Mouse (Mus musculus): ENCODE data around the gene Ptprd. TPM values are rescaled to one million over a fixed set of nuclear protein-coding genes. Genes with fewer than 3 reads are reported as not detected.

Gene Ptprd
- polyA plus RNA-seq, 1 experiment: 118 TPM

DNA sequence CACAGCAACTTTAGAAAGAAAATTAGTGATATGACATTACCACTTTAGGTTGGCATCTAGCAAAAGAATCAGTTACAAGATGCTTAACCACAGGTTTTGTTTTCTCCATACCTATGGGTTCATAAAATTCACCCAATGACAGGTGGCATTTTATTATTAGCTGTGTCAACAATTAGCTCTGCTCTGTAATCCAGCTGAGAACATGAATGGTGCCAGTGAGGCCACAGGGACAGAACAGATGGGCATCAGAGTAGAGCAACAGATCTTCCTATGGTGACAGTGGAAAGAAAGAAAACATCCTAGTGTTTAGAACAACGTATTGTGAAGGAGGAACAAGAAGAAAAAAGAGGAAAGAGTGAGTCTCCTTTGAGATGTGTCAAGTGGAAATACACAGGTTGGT, 973.6 kb downstream of the Ptprd start:
- DNase-seq (ENCODE audit: low read depth): no peak
- TF ChIP-seq CTCF (IDR thresholded peaks at IDR 0.05; ENCODE audit: borderline replicate concordance, extremely low read depth, insufficient read depth, insufficient read length): no peak

DNA sequence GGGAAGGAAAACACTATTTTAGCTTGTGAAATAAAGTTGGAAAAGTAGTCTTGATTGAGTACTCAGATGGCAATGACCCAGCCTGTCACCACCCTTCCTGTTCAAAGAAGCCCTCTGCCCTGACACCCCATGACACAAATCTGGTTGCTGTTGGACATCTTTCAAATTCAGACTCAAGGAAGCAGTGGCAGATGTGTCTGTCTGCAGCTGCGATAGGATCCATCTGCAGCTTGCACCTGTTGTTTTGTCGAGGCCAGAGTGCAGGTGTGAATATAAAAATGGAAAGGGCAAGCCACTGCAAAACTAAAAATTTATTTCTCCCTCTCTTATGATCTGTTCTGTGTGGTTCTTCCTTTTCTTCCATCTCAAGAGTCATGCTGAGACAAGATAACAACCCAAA, 978.5 kb downstream of the Ptprd start:
- peak; percentile 15 for DNase-seq (ENCODE audit: low read depth)
- TF ChIP-seq POLR2A (IDR thresholded peaks at IDR 0.05; ENCODE audit: borderline replicate concordance, extremely low read depth, insufficient read depth, insufficient read length, poor library complexity, severe bottlenecking): no peak
- TF ChIP-seq CTCF (IDR thresholded peaks at IDR 0.05; ENCODE audit: borderline replicate concordance, extremely low read depth, insufficient read depth, insufficient read length): no peak

DNA sequence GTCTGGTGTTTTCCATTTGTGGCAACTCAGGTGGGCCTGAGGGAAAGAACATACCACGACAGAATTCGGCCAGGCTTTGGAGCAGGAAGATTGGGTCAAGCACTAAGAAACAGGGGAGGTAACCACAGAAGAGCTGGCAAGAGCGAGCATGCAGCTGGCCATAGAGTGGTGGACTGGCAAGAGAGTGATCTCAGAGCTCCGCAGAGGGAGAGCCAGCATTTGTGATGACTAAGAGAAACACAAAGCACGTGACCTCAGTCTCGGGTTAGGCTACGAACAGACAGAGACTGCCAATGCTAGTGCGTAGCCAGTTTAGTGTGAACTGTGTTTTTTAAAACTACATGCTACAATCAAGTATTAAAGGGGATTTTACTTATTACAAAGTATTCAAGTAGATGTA, 1042.9 kb downstream of the Ptprd start:
- TF ChIP-seq CTCF (IDR thresholded peaks at IDR 0.05; ENCODE audit: borderline replicate concordance, extremely low read depth, insufficient read depth, insufficient read length) (no peak), POLR2A (IDR thresholded peaks at IDR 0.05; ENCODE audit: borderline replicate concordance, extremely low read depth, insufficient read depth, insufficient read length, poor library complexity, severe bottlenecking) (no peak)
- DNase-seq (ENCODE audit: low read depth): no peak

DNA sequence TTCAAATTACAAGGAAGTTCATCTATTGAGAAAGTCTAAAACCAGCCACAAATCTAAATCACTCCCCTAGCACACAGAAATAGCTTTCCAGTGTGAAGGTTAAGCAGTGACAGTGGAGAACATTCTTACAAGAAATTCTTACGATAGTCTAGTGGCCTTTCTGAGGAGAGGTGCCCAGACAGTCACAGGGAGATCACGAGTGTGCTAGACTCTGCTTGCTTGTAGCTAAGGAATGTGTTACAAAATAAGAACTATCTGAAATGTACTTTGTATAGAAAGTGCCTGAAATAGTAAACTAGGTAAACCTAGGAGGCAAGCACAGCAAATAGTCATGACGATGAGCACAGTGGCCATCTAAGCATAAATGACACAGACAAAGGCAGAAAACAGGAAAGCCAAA, 1054.2 kb downstream of the Ptprd start:
- TF ChIP-seq POLR2A (IDR thresholded peaks at IDR 0.05; ENCODE audit: borderline replicate concordance, extremely low read depth, insufficient read depth, insufficient read length, poor library complexity, severe bottlenecking) (no peak), CTCF (IDR thresholded peaks at IDR 0.05; ENCODE audit: borderline replicate concordance, extremely low read depth, insufficient read depth, insufficient read length) (no peak)
- DNase-seq (ENCODE audit: low read depth): no peak

DNA sequence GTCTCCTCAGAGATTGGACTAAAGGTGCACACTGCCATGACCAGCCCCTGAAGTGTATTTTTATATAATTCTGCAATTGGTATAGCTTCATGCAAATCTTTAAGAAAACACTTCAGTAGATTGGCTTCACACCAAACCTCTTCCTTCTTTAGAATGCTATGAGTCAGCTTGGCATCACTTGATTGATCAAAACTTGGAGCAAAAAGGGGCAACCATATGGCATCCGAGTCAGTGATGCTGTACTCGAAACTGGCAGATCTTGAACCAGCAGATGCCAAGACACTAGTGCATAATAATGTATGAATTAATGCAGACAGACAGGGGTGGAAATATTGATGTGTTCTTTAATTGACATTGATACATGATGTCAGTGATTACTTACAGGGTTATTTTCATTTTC, 1056.2 kb downstream of the Ptprd start:
- TF ChIP-seq POLR2A (IDR thresholded peaks at IDR 0.05; ENCODE audit: borderline replicate concordance, extremely low read depth, insufficient read depth, insufficient read length, poor library complexity, severe bottlenecking) (no peak), CTCF (IDR thresholded peaks at IDR 0.05; ENCODE audit: borderline replicate concordance, extremely low read depth, insufficient read depth, insufficient read length) (no peak)
- DNase-seq (ENCODE audit: low read depth): peak; percentile 91

DNA sequence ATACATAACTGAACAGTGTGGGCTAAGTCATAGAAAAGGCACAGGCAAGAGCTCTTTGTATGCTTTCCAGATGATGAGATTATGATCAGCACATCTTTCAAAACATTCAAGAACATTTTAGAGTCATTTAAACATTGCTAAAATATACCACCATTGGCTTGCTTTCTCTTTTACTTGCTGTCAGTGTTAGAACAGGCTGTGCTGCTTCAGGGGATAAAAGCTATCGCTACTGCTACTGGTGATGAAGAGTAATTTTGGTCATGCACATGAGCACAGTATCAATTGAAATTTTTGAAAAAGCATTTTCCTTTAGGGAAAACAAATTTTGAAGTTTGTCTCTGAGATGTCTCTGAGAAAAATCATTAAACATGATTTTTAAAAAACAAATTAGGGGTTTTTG, 1056.7 kb downstream of the Ptprd start:
- TF ChIP-seq CTCF (IDR thresholded peaks at IDR 0.05; ENCODE audit: borderline replicate concordance, extremely low read depth, insufficient read depth, insufficient read length): no peak
- TF ChIP-seq POLR2A (IDR thresholded peaks at IDR 0.05; ENCODE audit: borderline replicate concordance, extremely low read depth, insufficient read depth, insufficient read length, poor library complexity, severe bottlenecking): no peak
- no peak for DNase-seq (ENCODE audit: low read depth)

DNA sequence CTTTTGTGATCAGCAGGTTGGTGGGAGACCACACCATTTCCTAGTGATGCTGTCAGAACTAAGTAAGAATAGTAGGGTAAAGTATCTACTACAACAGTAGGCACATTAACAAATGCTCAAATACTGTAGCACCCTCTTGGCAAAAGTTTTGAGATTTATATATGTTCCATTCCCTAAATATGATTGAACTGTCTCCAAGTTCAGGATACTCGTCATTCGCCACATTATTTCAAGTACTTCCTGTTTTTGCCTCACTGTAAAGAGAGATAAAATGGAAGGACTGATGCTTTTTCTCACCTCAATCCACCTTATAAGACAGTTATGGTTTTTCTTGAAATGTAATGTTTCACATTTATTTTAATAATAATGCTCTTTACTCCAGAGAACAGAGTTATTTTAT, 1086.9 kb downstream of the Ptprd start:
- TF ChIP-seq CTCF (IDR thresholded peaks at IDR 0.05; ENCODE audit: borderline replicate concordance, extremely low read depth, insufficient read depth, insufficient read length): no peak
- TF ChIP-seq POLR2A (IDR thresholded peaks at IDR 0.05; ENCODE audit: borderline replicate concordance, extremely low read depth, insufficient read depth, insufficient read length, poor library complexity, severe bottlenecking): no peak
- DNase-seq (ENCODE audit: low read depth): no peak

DNA sequence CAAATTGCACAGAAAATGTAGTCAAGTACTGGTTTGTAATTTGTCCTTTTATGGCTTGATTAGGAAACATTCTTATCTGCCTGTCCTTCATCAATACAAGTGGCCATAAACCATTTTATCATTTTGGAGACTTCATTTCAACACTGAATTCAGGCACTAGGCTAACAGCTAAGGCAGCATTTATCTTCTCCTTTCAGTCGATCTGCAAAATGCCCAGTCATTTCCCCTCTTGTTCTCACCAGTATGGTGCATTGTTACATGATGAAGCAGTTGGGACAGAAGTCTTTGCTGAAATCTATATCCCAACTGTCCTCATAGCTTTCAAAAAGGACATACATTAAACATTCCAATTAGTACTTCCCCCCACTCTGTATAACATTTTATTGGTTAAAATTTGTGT, 1100.9 kb downstream of the Ptprd start:
- no peak for TF ChIP-seq CTCF (IDR thresholded peaks at IDR 0.05; ENCODE audit: borderline replicate concordance, extremely low read depth, insufficient read depth, insufficient read length)
- TF ChIP-seq POLR2A (IDR thresholded peaks at IDR 0.05; ENCODE audit: borderline replicate concordance, extremely low read depth, insufficient read depth, insufficient read length, poor library complexity, severe bottlenecking): no peak
- DNase-seq (ENCODE audit: low read depth): no peak

DNA sequence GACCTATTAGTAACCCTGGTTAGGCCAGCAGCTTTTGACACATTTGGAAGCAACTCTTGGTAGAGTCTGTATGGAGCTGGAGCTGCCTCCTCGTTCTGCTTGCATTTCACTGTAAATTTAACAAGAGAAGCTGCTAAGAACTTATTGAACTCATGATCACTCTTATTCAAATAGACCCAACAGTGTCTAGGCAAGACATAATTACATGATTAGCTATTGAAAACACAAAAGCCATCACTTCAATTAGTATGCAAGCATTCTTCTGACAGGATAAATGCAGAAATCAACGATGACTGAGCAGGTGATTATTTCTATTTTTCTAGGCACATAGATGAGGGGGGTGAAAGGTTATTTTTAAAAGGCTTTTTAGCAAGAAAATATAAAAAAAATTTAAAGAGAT, 1104.5 kb downstream of the Ptprd start:
- DNase-seq (ENCODE audit: low read depth): peak; percentile 58
- no peak for TF ChIP-seq CTCF (IDR thresholded peaks at IDR 0.05; ENCODE audit: borderline replicate concordance, extremely low read depth, insufficient read depth, insufficient read length)
- no peak for TF ChIP-seq POLR2A (IDR thresholded peaks at IDR 0.05; ENCODE audit: borderline replicate concordance, extremely low read depth, insufficient read depth, insufficient read length, poor library complexity, severe bottlenecking)

DNA sequence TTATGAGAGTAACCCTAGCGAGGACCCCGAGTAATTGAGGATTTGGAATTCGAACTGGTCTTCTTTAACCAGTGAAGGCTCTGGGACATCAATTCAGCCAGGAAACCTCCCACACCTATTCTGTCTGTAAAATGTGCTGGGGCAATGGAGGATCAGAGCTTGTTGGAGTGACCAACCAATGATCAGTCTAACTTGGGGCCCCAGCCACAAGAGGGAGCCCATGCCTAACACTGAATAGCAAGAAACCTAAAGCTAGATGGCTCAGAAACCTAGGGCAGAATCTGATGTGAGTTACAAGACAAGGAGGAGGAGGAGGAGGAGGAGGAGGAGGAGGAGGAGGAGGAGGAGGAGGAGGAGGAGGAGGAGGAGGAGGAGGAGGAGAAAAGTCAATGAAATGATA, 1128.6 kb downstream of the Ptprd start:
- DNase-seq (ENCODE audit: low read depth): peak; percentile 61

DNA sequence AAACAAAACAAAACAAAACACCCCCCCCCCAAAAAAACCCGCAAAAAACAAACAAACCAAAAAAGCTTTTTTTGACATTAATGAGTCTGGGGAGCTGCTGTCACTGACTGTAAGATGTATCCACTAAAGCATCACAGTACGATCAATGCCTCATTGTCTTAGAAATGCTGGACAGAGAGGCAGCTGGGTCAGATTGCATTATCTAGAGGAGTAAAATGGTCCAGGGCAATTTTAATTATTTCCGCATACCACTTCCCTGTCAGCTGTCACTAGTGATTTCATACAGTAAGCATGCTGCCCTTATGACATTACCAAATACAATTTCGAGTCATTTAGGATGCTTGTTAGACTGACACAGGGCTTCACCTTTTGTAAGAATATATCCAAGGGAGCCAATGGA, 1134.2 kb downstream of the Ptprd start:
- TF ChIP-seq CTCF (IDR thresholded peaks at IDR 0.05; ENCODE audit: borderline replicate concordance, extremely low read depth, insufficient read depth, insufficient read length): no peak
- DNase-seq (ENCODE audit: low read depth): peak; percentile 29

More for the DNA sequence above, 1128.6 kb downstream of the Ptprd start:
- peak; percentile 40; the same call in 1 of the 2 replicates for TF ChIP-seq CTCF (IDR thresholded peaks at IDR 0.05; ENCODE audit: borderline replicate concordance, extremely low read depth, insufficient read depth, insufficient read length)
- TF ChIP-seq POLR2A (IDR thresholded peaks at IDR 0.05; ENCODE audit: borderline replicate concordance, extremely low read depth, insufficient read depth, insufficient read length, poor library complexity, severe bottlenecking): no peak

DNA sequence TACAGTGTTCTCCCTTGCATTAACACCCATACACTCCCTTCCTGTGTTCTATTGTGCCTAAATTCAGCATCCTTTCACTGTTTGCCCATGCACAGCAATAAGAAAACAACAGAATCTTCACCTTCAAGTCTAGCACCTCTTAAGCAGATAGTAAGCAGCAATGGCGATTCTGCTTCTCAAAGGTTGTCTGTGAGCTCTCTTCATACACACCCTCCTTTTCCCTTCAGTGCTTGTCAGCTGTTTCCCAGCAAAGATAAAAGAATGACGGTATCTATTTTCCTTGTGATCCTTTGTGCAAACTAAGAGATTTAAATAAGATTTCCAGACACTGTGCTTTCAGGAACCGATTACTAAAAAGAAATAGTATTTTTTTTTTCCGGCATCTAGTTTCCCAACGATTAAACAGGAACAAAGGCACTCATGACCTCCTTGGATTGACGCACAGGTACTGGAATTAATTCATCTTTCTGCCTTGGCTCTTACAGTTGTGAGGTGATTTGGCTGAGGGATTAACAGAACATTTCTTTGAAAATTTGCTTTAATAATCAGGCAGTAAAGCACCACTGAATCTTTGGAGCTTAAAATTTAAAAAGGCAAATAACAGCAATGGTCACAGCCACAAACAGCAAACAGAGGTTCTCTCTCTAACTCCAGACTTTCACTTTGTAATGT, 1161.1 kb downstream of the Ptprd start:
- DNase-seq (ENCODE audit: low read depth): peak; percentile 51
- no peak for TF ChIP-seq POLR2A (IDR thresholded peaks at IDR 0.05; ENCODE audit: borderline replicate concordance, extremely low read depth, insufficient read depth, insufficient read length, poor library complexity, severe bottlenecking)
- no peak for TF ChIP-seq CTCF (IDR thresholded peaks at IDR 0.05; ENCODE audit: borderline replicate concordance, extremely low read depth, insufficient read depth, insufficient read length)
